Mouse (Mus musculus) intestine, postnatal 0 days (tissue): ENCODE results near the gene Btbd16. TPM values are rescaled to one million over a fixed set of nuclear protein-coding genes. Genes with fewer than 3 reads are reported as not detected.

ENCODE experiments used
- ATAC-seq: fragments of 200-750 bp; cut with Nextera tagmentation; 2 replicates; pipeline ENCODE4 v1.8.0; 2017; ENCODE audit warnings: mild to moderate bottlenecking, moderate TSS enrichment, moderate library complexity
- H3K27ac ChIP-seq: fragments of 300-500 bp; sonication (generic); 2 replicates; pipeline ENCODE4 v1.5.1; 2014; ENCODE audit warnings: mild to moderate bottlenecking, low read depth, low read length, moderate library complexity
- H3K27me3 ChIP-seq: fragments of 300-500 bp; sonication (generic); replicated peaks from 2 replicates; pipeline ENCODE4 v1.6.1; 2014; ENCODE audit warnings: low read length, mixed read lengths; ENCODE audit not compliant: control insufficient read depth, insufficient read depth
- H3K36me3 ChIP-seq: fragments of 300-500 bp; sonication (generic); 2 replicates; pipeline ENCODE4 v1.6.1; 2014; ENCODE audit warnings: mild to moderate bottlenecking, moderate library complexity; ENCODE audit not compliant: control insufficient read depth, insufficient read depth
- H3K4me1 ChIP-seq: fragments of 300-500 bp; sonication (generic); replicated peaks from 2 replicates; pipeline ENCODE4 v1.6.1; 2014; ENCODE audit warnings: antibody characterized with exemption, low read length, mixed read lengths; ENCODE audit not compliant: control insufficient read depth, insufficient read depth
- H3K4me2 ChIP-seq: fragments of 300-500 bp; sonication (generic); replicated peaks from 2 replicates; pipeline ENCODE4 v1.6.1; 2014; ENCODE audit warnings: low read depth, mild to moderate bottlenecking, moderate library complexity
- H3K4me3 ChIP-seq: fragments of 300-500 bp; sonication (generic); 2 replicates; pipeline ENCODE4 v1.5.1; 2014; ENCODE audit warnings: low read depth, low read length
- H3K9ac ChIP-seq: fragments of 300-500 bp; sonication (generic); 2 replicates; pipeline ENCODE4 v1.6.1; 2014; ENCODE audit warnings: mild to moderate bottlenecking, low read depth, low read length
- H3K9me3 ChIP-seq: fragments of 300-500 bp; sonication (generic); 2 replicates; pipeline ENCODE4 v1.6.1; 2016; ENCODE audit warnings: mixed run types; ENCODE audit not compliant: control insufficient read depth
- CTCF ChIP-seq: sonication (generic); IDR thresholded peaks from 2 replicates; pipeline ENCODE4 v1.5.1; 2016; ENCODE audit warnings: low read depth, mild to moderate bottlenecking, control low read depth, antibody characterized with exemption, moderate library complexity
- WGBS: fragments of 180-500 bp; shearing (Covaris S2); extraction: QIAGEN DNeasy Blood & Tissue Kit; methylation state at CpG from one replicate; pipeline ENCODE4 v1.1.7; 2014; 5-methylcytosine and 5-hydroxymethylcytosine counted together
- polyA plus RNA-seq: library from polyadenylated mRNA; unstranded; fragments of >200 nt; fragmentation: Nextera tagmentation; extraction: Ambion mirVana; gene quantifications from 2 replicates; pipeline ENCODE4 v1.2.1, GENCODE M21; 2015

Gene Btbd16
- polyA plus RNA-seq, 1 experiment from 2014 or later, result not detected

DNA sequence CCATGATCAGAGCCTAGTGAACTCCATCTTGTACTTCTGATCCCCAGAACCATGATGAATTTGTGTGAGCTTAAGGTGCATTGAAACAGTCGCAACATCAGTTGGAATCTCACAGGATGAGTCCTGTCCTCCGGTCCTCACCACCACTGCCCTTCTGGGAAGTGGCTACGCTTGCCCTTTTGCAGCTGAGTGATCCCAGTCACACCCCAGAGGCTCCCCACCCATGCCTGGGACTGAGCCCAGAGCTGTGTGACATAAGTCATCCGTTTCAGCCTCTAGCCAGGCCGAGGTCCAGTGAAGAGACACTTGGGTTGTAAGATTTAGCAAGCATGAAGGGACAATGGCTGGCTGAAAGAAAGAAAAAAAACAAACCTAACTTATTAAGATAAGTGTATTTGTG, 31.1 kb downstream of the Btbd16 start:
- Histone ChIP-seq H3K27me3 (no peaks in the 10 kb centered on the region), H3K4me2 (no peak overlapping the region), H3K4me3 (no peak overlapping the region), H3K9me3 (no peaks in the 10 kb centered on the region), H3K27ac (no peak overlapping the region), H3K36me3 (no peaks in the 10 kb centered on the region), H3K4me1 (0 out of 2 replicates have a peak, but pooled peaks cover 4% of the 10 kb centered on the region), H3K9ac (no peak overlapping the region)
- WGBS, result 79% methylated on average over 5 of the region's 5 CpGs
- TF ChIP-seq CTCF, result no peak
- no peak for ATAC-seq

DNA sequence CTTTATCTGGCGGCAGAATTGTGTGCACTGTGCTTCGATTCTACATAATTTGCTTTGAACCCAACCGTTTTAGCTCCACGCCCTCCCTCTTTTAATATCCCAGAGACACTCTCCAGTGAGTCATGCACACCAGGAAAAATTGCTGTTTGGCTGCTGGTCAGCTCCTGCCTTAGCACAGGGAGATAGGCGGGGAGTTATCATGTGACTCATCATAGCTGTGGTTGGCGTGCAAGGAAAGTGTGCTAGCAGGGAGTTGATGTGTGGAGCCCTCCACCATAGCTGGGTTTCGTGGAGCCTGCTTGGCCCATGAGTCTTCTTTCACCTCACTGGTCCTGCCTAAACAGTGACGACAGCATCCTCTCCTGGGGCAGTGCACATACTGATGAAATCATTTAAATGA, 33.9 kb downstream of the Btbd16 start:
- Histone ChIP-seq H3K9me3 (no peaks in the 10 kb centered on the region), H3K9ac (no peak overlapping the region), H3K27ac (no peak overlapping the region), H3K4me1 (no peaks in the 10 kb centered on the region), H3K27me3 (no peaks in the 10 kb centered on the region), H3K36me3 (no peaks in the 10 kb centered on the region), H3K4me3 (no peak overlapping the region), H3K4me2 (no peak overlapping the region)
- no peak for ATAC-seq
- WGBS, result 32% methylated on average over 8 of the region's 8 CpGs
- no peak for TF ChIP-seq CTCF

DNA sequence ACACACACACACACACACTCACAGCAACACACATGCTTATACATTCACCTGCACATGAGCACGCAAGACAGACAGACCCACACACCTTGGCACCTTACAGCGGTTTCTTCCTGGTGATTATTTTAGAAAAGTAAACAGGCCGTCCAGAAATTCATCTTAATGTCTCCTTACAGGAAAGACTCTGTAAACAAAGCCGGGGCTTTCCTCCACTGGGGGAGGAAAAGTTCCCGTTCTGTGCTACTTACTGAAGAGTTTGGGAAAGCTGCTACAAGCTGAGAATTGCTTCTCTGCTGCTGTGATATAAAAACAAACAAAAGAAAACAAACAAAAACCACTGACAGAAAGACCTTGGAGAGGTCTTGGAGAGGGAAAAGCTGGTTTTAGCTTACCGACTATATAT, 34.8 kb downstream of the Btbd16 start:
- TF ChIP-seq CTCF, result no peak
- Histone ChIP-seq H3K4me1 (no peaks in the 10 kb centered on the region), H3K27me3 (no peaks in the 10 kb centered on the region), H3K36me3 (no peaks in the 10 kb centered on the region), H3K4me2 (no peak overlapping the region), H3K27ac (no peak overlapping the region), H3K4me3 (no peak overlapping the region), H3K9ac (no peak overlapping the region), H3K9me3 (no peaks in the 10 kb centered on the region)
- no peak for ATAC-seq
- WGBS, result 21% methylated on average over 6 of the region's 6 CpGs

DNA sequence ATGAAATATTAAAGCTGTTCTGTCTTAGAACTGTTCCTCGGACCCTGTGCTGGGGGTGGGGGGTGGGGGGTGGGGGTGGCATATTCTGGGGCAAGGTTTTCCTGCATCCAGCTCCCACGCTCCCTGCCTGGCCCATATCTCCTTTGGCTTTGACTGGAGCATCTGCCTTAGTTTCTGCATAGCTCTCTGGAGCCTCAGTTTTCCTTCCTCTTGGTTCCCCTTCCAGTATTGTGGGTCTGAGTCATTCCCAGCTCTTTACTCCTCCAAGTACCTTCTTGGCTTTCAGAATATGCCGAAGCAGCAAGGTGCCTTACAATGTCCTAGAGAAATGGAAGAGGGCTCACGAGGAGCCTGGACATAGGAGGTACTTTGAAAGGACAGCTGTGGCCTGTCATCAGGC, 36.4 kb downstream of the Btbd16 start:
- no peaks in the 10 kb centered on the region for H3K4me1 ChIP-seq
- H3K36me3 ChIP-seq, result no peaks in the 10 kb centered on the region
- TF ChIP-seq CTCF, result no peak
- no peak overlapping the region for H3K4me3 ChIP-seq
- H3K27me3 ChIP-seq, result no peaks in the 10 kb centered on the region
- no peak overlapping the region for H3K4me2 ChIP-seq
- H3K9me3 ChIP-seq, result no peaks in the 10 kb centered on the region
- no peak overlapping the region for H3K27ac ChIP-seq
- no peak for ATAC-seq
- 78% methylated on average over 4 of the region's 4 CpGs for WGBS
- H3K9ac ChIP-seq, result no peak overlapping the region

DNA sequence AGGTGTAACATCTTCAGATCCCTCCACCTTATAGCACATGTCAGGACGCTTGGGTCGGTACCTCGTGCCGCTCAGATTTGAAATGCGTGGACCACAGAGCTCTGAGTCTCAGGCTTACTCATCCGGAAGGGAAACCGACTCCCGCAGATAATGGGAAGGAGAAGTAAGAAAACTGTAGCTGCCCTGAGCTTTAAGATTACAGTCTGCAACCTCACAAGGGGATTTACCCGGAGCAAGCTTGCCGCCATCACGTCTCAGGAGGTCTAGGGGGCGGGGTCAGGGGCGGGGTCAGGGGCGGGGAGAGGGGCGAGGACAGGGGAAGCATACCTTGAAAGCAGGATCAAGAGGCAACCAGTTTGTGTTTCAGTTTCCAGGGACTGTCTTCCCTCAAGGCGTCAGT, 38.5 kb downstream of the Btbd16 start:
- no peak for ATAC-seq
- no peaks in the 10 kb centered on the region for H3K27me3 ChIP-seq
- no peak overlapping the region for H3K9ac ChIP-seq
- H3K4me1 ChIP-seq, result no peaks in the 10 kb centered on the region
- 42% methylated on average over 16 of the region's 16 CpGs for WGBS
- 0 out of 2 replicates have a peak overlapping the region, but pooled peaks have one; percentile 13 for H3K4me2 ChIP-seq
- no peaks in the 10 kb centered on the region for H3K9me3 ChIP-seq
- no peak overlapping the region for H3K4me3 ChIP-seq
- no peaks in the 10 kb centered on the region for H3K36me3 ChIP-seq
- no peak overlapping the region for H3K27ac ChIP-seq
- TF ChIP-seq CTCF, result no peak

DNA sequence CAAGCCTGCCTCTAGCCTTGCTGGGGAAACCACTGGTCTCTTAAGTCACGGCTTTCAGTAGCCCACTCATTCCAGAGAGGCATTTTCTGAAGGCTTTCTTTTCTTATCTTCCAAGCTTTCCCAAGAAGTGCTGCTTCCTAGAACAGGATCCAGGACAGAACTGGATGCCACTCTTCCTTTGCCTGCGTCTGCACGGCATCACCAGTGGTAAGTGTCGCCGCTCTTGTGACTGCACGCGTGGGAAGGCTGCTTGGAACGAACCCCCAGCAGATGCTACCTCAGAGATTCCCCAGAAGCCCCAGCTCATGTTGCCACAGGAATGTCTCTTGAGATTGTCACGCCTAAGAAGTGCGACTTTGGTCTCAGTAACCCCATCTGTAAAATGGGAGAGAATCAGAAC, 41.7 kb downstream of the Btbd16 start:
- Histone ChIP-seq H3K36me3 (no peaks in the 10 kb centered on the region), H3K9me3 (no peaks in the 10 kb centered on the region), H3K9ac (no peak overlapping the region), H3K27ac (no peak overlapping the region), H3K4me3 (no peak overlapping the region), H3K27me3 (no peaks in the 10 kb centered on the region), H3K4me2 (no peak overlapping the region), H3K4me1 (no peaks in the 10 kb centered on the region)
- no peak for TF ChIP-seq CTCF
- WGBS, result 96% methylated on average over 10 of the region's 10 CpGs
- ATAC-seq, result no peak

DNA sequence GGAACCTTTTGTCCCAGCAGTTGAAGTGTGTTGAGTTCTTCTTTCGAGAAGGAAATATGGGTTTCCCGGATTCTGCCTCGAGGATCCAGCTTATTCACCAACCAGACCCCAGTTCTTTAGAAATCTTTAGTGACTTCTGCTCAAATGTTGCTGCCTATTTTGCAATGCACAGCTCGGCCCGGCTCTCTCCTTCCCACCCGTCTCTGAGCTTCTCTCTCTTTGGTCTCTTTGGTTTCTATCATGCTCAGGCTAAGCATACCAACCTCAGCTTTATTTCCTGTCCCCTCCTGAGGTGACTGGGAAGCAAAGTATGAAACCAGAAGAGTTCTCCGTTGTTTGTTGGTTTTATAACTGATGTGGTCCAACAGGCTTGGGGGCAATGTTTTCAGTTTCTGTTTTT, 42.4 kb downstream of the Btbd16 start:
- 80% methylated on average over 7 of the region's 7 CpGs for WGBS

More for the DNA sequence above, 42.4 kb downstream of the Btbd16 start:
- ATAC-seq, result no peak
- no peak overlapping the region for H3K4me3 ChIP-seq
- no peak overlapping the region for H3K4me2 ChIP-seq
- no peaks in the 10 kb centered on the region for H3K4me1 ChIP-seq
- H3K27me3 ChIP-seq, result no peaks in the 10 kb centered on the region
- H3K36me3 ChIP-seq, result no peaks in the 10 kb centered on the region
- no peak overlapping the region for H3K9ac ChIP-seq
- H3K9me3 ChIP-seq, result no peaks in the 10 kb centered on the region
- no peak for TF ChIP-seq CTCF
- H3K27ac ChIP-seq, result no peak overlapping the region
